Mouse (Mus musculus) left cerebral cortex, postnatal 25 days (tissue): ENCODE results near the gene Ldhb. TPM values are rescaled to one million over a fixed set of nuclear protein-coding genes. Genes with fewer than 3 reads are reported as not detected.

ENCODE experiments used
- DNase-seq, 2 experiments: peaks; one replicate each; pipeline ENCODE4 v3.0.0; 2022; ENCODE audit warnings: low spot score in 2 of 2, mixed read lengths in 1 of 2
- intact Hi-C: fragments of 180-260 bp; cut with DNase I; formaldehyde crosslinking; loops from one replicate; pipeline ENCODE4 v1.15.1; 2025
- total RNA-seq, 2 experiments: library from RNA; stranded (reverse); gene quantifications; 2 replicates each; pipeline ENCODE4 v1.2.3; 2021

The Ldhb gene
- total RNA-seq, 2 experiments from 2014 or later: 832 to 838 TPM

- intact Hi-C loops: no loop called here
- DNase-seq: no peak
Measured at GRCm38 (mm10) chr6:142458010-142458409, 49.7 kb downstream of the Ldhb start.

GRCm38 (mm10) chr6:142455314-142455996, 52.3 kb downstream of the Ldhb start:
- DNase-seq: peak in 1 of 2 experiments; percentile 26
- intact Hi-C loops: no loop called here

GRCm38 (mm10) chr6:142453311-142453710, 54.4 kb downstream of the Ldhb start:
- no peak for DNase-seq
- intact Hi-C loops: no loop called here

GRCm38 (mm10) chr6:142451381-142451780, 56.4 kb downstream of the Ldhb start:
- DNase-seq: no peak
- intact Hi-C loops: no loop called here

Other genes starting within 250 kb of the Ldhb start
- not detected for gene Iapp, start 209.5 kb downstream of the Ldhb start, total RNA-seq
- gene Slco1a5, start 185.0 kb downstream of the Ldhb start, total RNA-seq: under 1 TPM in 1 of 2 experiments, not detected in 1; 0.16 TPM
- gene Pyroxd1, start 162.3 kb downstream of the Ldhb start, total RNA-seq: 10 to 100 TPM; 13.6 to 15.1 TPM
- gene Recql, start 120.9 kb downstream of the Ldhb start, total RNA-seq: 10 to 100 TPM; 19.9 to 20.2 TPM
- 10 to 100 TPM; 33.5 to 34.8 TPM for gene Golt1b, start 120.7 kb downstream of the Ldhb start, total RNA-seq
- gene Spx, start 94.5 kb downstream of the Ldhb start, total RNA-seq: 1 to 10 TPM; 1.6 to 2.6 TPM
- gene Gys2, start 34.8 kb downstream of the Ldhb start, total RNA-seq: not detected
- 1 to 10 TPM; 2.0 to 3.0 TPM for gene Kcnj8, start 63.7 kb upstream of the Ldhb start, total RNA-seq
- 1 to 10 TPM; 3.6 to 4.4 TPM for gene Abcc9, start 194.4 kb upstream of the Ldhb start, total RNA-seq
- 100 to 1,000 TPM; 115 to 120 TPM for gene Cmas, start 248.7 kb upstream of the Ldhb start, total RNA-seq